Mouse (Mus musculus): ENCODE data around the gene Tnrc6b. TPM values are rescaled to one million over a fixed set of nuclear protein-coding genes. Genes with fewer than 3 reads are reported as not detected.
A peak's percentile ranks its signal among the peaks of the same experiment; 100 is the strongest.
"Not testable (repeated sequence)": the region's sequence is repeated elsewhere in the genome, so short reads cannot be mapped to it uniquely, and the experiment has no call there.

Gene Tnrc6b
- polyA plus RNA-seq, 2 experiments = 8.1 to 8.8 TPM

GRCm38 (mm10) chr15:80924211-80924610 lies 213.1 kb downstream of the Tnrc6b start:
- H3K4me3 ChIP-seq (ENCODE audit: insufficient read depth in 1 of 2, low read depth in 2 of 2, low read length in 2 of 2) = no peak overlapping the region
- no peak overlapping the region for H3K4me2 ChIP-seq (ENCODE audit: low read depth)
- no peaks in the 10 kb centered on the region for H3K27me3 ChIP-seq (ENCODE audit: control insufficient read depth, insufficient read depth, low read length)
- no peak overlapping the region for H3K9ac ChIP-seq (replicated peaks)
- TF ChIP-seq EP300 (IDR thresholded peaks at IDR 0.05; ENCODE audit: low read depth) = no peak
- TF ChIP-seq CTCF (IDR thresholded peaks at IDR 0.05; ENCODE audit: low read depth) = no peak
- DNase-seq (ENCODE audit: low read depth in 3 of 3, low spot score in 3 of 3) = no peak
- no peaks in the 10 kb centered on the region for H3K4me1 ChIP-seq (replicated peaks; ENCODE audit: control insufficient read depth in 2 of 2, insufficient read depth in 2 of 2, low read length in 1 of 2)
- 75% methylated on average over 2 of the region's 2 CpGs for WGBS (ENCODE audit: insufficient replicate concordance)
- H3K27ac ChIP-seq = no peak overlapping the region
- ATAC-seq (ENCODE audit: insufficient read depth) = no peak
- no peaks in the 10 kb centered on the region for H3K9me3 ChIP-seq (ENCODE audit: control insufficient read depth, low read length)
- H3K36me3 ChIP-seq (replicated peaks; ENCODE audit: control insufficient read depth, insufficient read depth, low read depth) = peaks cover 77% of the 10 kb centered on the region

- peaks cover 0 to 3% of the 10 kb centered on the region in 2 experiments; a peak in 1 of 4 replicates for H3K4me1 ChIP-seq (replicated peaks; ENCODE audit: control insufficient read depth in 2 of 2, insufficient read depth in 2 of 2, low read length in 1 of 2)
- H3K9ac ChIP-seq (replicated peaks) = no peak overlapping the region
- no peak overlapping the region for H3K27ac ChIP-seq
- DNase-seq (ENCODE audit: low read depth in 3 of 3, low spot score in 3 of 3) (no peak), ATAC-seq (ENCODE audit: insufficient read depth) (peak; percentile 11; the same call in 1 of the 2 replicates)
- H3K36me3 ChIP-seq (replicated peaks; ENCODE audit: control insufficient read depth, insufficient read depth, low read depth) = peaks cover 66% of the 10 kb centered on the region
- no peak overlapping the region for H3K4me3 ChIP-seq (ENCODE audit: insufficient read depth in 1 of 2, low read depth in 2 of 2, low read length in 2 of 2)
- 85% methylated on average over 20 of the region's 20 CpGs for WGBS (ENCODE audit: insufficient replicate concordance)
- TF ChIP-seq EP300 (IDR thresholded peaks at IDR 0.05; ENCODE audit: low read depth) = no peak
- TF ChIP-seq CTCF (IDR thresholded peaks at IDR 0.05; ENCODE audit: low read depth) = no peak
- no peak overlapping the region for H3K4me2 ChIP-seq (ENCODE audit: low read depth)
- no peaks in the 10 kb centered on the region for H3K9me3 ChIP-seq (ENCODE audit: control insufficient read depth, low read length)
- no peaks in the 10 kb centered on the region for H3K27me3 ChIP-seq (ENCODE audit: control insufficient read depth, insufficient read depth, low read length)
Observed at GRCm38 (mm10) chr15:80928811-80929355, 217.8 kb downstream of the Tnrc6b start.

- peaks cover 0 to 5% of the 10 kb centered on the region in 2 experiments; a peak in 1 of 4 replicates for H3K4me1 ChIP-seq (replicated peaks; ENCODE audit: control insufficient read depth in 2 of 2, insufficient read depth in 2 of 2, low read length in 1 of 2)
- no peak overlapping the region for H3K4me3 ChIP-seq (ENCODE audit: insufficient read depth in 1 of 2, low read depth in 2 of 2, low read length in 2 of 2)
- no peak for DNase-seq (ENCODE audit: low read depth in 3 of 3, low spot score in 3 of 3)
- H3K36me3 ChIP-seq (replicated peaks; ENCODE audit: control insufficient read depth, insufficient read depth, low read depth) = peaks cover 60% of the 10 kb centered on the region
- no peak for TF ChIP-seq CTCF (IDR thresholded peaks at IDR 0.05; ENCODE audit: low read depth)
- TF ChIP-seq EP300 (IDR thresholded peaks at IDR 0.05; ENCODE audit: low read depth) = no peak
- H3K27ac ChIP-seq = no peak overlapping the region
- H3K9ac ChIP-seq (replicated peaks) = no peak overlapping the region
- ATAC-seq (ENCODE audit: insufficient read depth) = peak; percentile 33; the same call in 1 of the 2 replicates
- no peaks in the 10 kb centered on the region for H3K27me3 ChIP-seq (ENCODE audit: control insufficient read depth, insufficient read depth, low read length)
- no peaks in the 10 kb centered on the region for H3K9me3 ChIP-seq (ENCODE audit: control insufficient read depth, low read length)
- WGBS (ENCODE audit: insufficient replicate concordance) = 45% methylated on average over 13 of the region's 16 CpGs
- no peak overlapping the region for H3K4me2 ChIP-seq (ENCODE audit: low read depth)
Observed at GRCm38 (mm10) chr15:80930048-80930571, 219.0 kb downstream of the Tnrc6b start.

GRCm38 (mm10) chr15:80930676-80931320 lies 219.7 kb downstream of the Tnrc6b start:
- not testable (repeated sequence) for H3K27me3 ChIP-seq (ENCODE audit: control insufficient read depth, insufficient read depth, low read length); H3K9ac ChIP-seq (replicated peaks); H3K4me3 ChIP-seq (ENCODE audit: insufficient read depth in 1 of 2, low read depth in 2 of 2, low read length in 2 of 2); ATAC-seq (ENCODE audit: insufficient read depth); H3K27ac ChIP-seq; H3K4me1 ChIP-seq (replicated peaks; ENCODE audit: control insufficient read depth in 2 of 2, insufficient read depth in 2 of 2, low read length in 1 of 2); H3K4me2 ChIP-seq (ENCODE audit: low read depth); DNase-seq (ENCODE audit: low read depth in 3 of 3, low spot score in 3 of 3); H3K9me3 ChIP-seq (ENCODE audit: control insufficient read depth, low read length)
- 88% methylated on average over 23 of the region's 23 CpGs for WGBS (ENCODE audit: insufficient replicate concordance)
- H3K36me3 ChIP-seq (replicated peaks; ENCODE audit: control insufficient read depth, insufficient read depth, low read depth) = peaks cover 61% of the 10 kb centered on the region

- TF ChIP-seq EP300 (IDR thresholded peaks at IDR 0.05; ENCODE audit: low read depth) (no peak), CTCF (IDR thresholded peaks at IDR 0.05; ENCODE audit: low read depth) (no peak)
- no peak for DNase-seq (ENCODE audit: low read depth in 3 of 3, low spot score in 3 of 3)
- Histone ChIP-seq H3K4me1 (replicated peaks; ENCODE audit: control insufficient read depth in 2 of 2, insufficient read depth in 2 of 2, low read length in 1 of 2) (peaks cover 0 to 5% of the 10 kb centered on the region in 2 experiments; a peak in 1 of 4 replicates), H3K4me2 (ENCODE audit: low read depth) (no peak overlapping the region), H3K27me3 (ENCODE audit: control insufficient read depth, insufficient read depth, low read length) (no peaks in the 10 kb centered on the region), H3K27ac (no peak overlapping the region), H3K9me3 (ENCODE audit: control insufficient read depth, low read length) (no peaks in the 10 kb centered on the region), H3K36me3 (replicated peaks; ENCODE audit: control insufficient read depth, insufficient read depth, low read depth) (peaks cover 56% of the 10 kb centered on the region), H3K9ac (replicated peaks) (no peak overlapping the region), H3K4me3 (ENCODE audit: insufficient read depth in 1 of 2, low read depth in 2 of 2, low read length in 2 of 2) (no peak overlapping the region)
- WGBS (ENCODE audit: insufficient replicate concordance) = 89% methylated on average over 9 of the region's 9 CpGs
- ATAC-seq (ENCODE audit: insufficient read depth) = no peak
Observed at GRCm38 (mm10) chr15:80931345-80931960, 220.3 kb downstream of the Tnrc6b start.
